Mouse (Mus musculus): ENCODE data around the gene Pald1. TPM values are rescaled to one million over a fixed set of nuclear protein-coding genes. Genes with fewer than 3 reads are reported as not detected.

The Pald1 gene
- total and polyA plus RNA-seq, 3 experiments = 2.9 to 6.4 TPM; not detected in 1

GRCm38 (mm10) chr10:61392584-61392983 lies 9.3 kb upstream of the Pald1 start:
- DNase-seq (ENCODE audit: low read depth, low spot score) = no peak
- Histone ChIP-seq H3K9ac (ENCODE audit: control insufficient read depth, low read depth, low read length, poor library complexity, severe bottlenecking) (no peak overlapping the region), H3K4me3 (ENCODE audit: control insufficient read depth in 1 of 2, insufficient read depth in 1 of 2, low read depth in 2 of 2, low read length in 2 of 2) (no peak overlapping the region), H3K27me3 (ENCODE audit: control insufficient read depth in 1 of 2, insufficient read depth in 2 of 2, low read length in 2 of 2) (no peaks in the 10 kb centered on the region; a peak in 1 of 4 replicates), H3K79me2 (ENCODE audit: control insufficient read depth, insufficient read depth, low read length, poor library complexity) (no peaks in the 10 kb centered on the region), H3K9me3 (replicated peaks; ENCODE audit: insufficient read depth, low read length) (no peaks in the 10 kb centered on the region), H3K36me3 (ENCODE audit: control insufficient read depth in 1 of 2, insufficient read depth in 2 of 2, low read length in 2 of 2) (no peaks in the 10 kb centered on the region), H3K27ac (ENCODE audit: control insufficient read depth, low read depth, low read length) (no peak overlapping the region), H3K4me1 (ENCODE audit: control insufficient read depth in 1 of 2, insufficient read depth in 2 of 2, low read length in 2 of 2) (no peaks in the 10 kb centered on the region)
- TF ChIP-seq POLR2AphosphoS2 (IDR thresholded peaks at IDR 0.05; ENCODE audit: low read length) (no peak), HCFC1 (IDR thresholded peaks at IDR 0.05; ENCODE audit: low read depth, low read length) (no peak), CHD1 (IDR thresholded peaks at IDR 0.05; ENCODE audit: low read depth, low read length) (no peak), MYB (IDR thresholded peaks at IDR 0.05; ENCODE audit: low read depth, low read length) (no peak), ZNF384 (IDR thresholded peaks at IDR 0.05; ENCODE audit: low read depth, low read length) (no peak), RAD21 (IDR thresholded peaks at IDR 0.05; ENCODE audit: low read depth, low read length) (no peak), JUND (IDR thresholded peaks at IDR 0.05; ENCODE audit: low read depth, low read length) (no peak), NRF1 (IDR thresholded peaks at IDR 0.05; ENCODE audit: insufficient read depth, low read depth, low read length, poor library complexity, severe bottlenecking) (no peak)

DNA sequence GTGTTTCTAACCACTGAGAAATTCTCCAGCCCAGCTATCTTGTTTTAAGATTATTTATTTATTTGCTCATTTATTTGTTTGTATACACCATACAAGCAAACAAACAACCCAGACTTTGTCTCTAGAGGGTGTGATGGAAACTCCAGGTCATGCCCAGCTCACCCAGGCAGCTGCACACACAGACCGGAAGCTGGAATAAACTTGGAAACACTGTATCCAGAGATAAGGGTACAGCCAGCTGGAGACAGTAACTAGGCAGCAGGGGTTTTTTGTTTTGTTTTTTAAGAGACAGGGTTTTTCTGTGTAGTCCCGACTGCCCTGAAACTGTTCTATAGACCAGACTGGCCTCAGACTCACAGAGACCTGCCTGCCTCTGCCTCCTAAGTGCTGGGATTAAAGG lies 6.8 kb upstream of the Pald1 start:
- no peaks in the 10 kb centered on the region for H3K79me2 ChIP-seq (ENCODE audit: control insufficient read depth, insufficient read depth, low read length, poor library complexity)
- H3K4me3 ChIP-seq (ENCODE audit: control insufficient read depth in 1 of 2, insufficient read depth in 1 of 2, low read depth in 2 of 2, low read length in 2 of 2) = no peak overlapping the region
- no peak for TF ChIP-seq CHD2 (IDR thresholded peaks at IDR 0.05; ENCODE audit: low read length)
- no peak overlapping the region for H3K9ac ChIP-seq (ENCODE audit: control insufficient read depth, low read depth, low read length, poor library complexity, severe bottlenecking)
- no peak overlapping the region for H3K27ac ChIP-seq (ENCODE audit: control insufficient read depth, low read depth, low read length)
- no peaks in the 10 kb centered on the region; a peak in 1 of 4 replicates for H3K27me3 ChIP-seq (ENCODE audit: control insufficient read depth in 1 of 2, insufficient read depth in 2 of 2, low read length in 2 of 2)
- no peak for DNase-seq (ENCODE audit: low read depth, low spot score)
- no peaks in the 10 kb centered on the region for H3K4me1 ChIP-seq (ENCODE audit: control insufficient read depth in 1 of 2, insufficient read depth in 2 of 2, low read length in 2 of 2)
- H3K9me3 ChIP-seq (replicated peaks; ENCODE audit: insufficient read depth, low read length) = no peaks in the 10 kb centered on the region
- no peaks in the 10 kb centered on the region for H3K36me3 ChIP-seq (ENCODE audit: control insufficient read depth in 1 of 2, insufficient read depth in 2 of 2, low read length in 2 of 2)

DNA sequence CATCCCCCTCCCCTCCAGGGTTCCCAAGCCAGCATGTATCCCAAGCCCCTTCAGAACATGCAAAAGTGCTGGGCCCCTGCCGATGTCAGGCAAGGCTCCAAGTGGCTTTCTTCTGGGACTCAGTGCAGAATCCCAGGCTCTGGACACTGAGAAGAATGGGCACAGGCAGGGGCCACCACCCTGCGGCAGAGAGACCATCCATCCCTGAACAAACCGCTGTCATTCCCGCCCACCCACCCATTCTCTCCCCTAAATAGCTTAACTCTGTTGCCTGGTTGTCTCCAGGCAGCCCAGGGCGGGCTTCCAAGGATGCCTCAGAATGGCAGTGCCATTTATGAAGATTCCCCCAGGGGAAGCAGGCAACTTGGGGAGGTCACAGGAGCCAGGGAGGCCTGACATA lies 5.7 kb upstream of the Pald1 start:
- no peaks in the 10 kb centered on the region for H3K36me3 ChIP-seq (ENCODE audit: control insufficient read depth in 1 of 2, insufficient read depth in 2 of 2, low read length in 2 of 2)
- H3K27me3 ChIP-seq (ENCODE audit: control insufficient read depth in 1 of 2, insufficient read depth in 2 of 2, low read length in 2 of 2) = no peaks in the 10 kb centered on the region; a peak in 1 of 4 replicates
- H3K27ac ChIP-seq (ENCODE audit: control insufficient read depth, low read depth, low read length) = no peak overlapping the region
- H3K79me2 ChIP-seq (ENCODE audit: control insufficient read depth, insufficient read depth, low read length, poor library complexity) = no peaks in the 10 kb centered on the region
- no peaks in the 10 kb centered on the region for H3K9me3 ChIP-seq (replicated peaks; ENCODE audit: insufficient read depth, low read length)
- TF ChIP-seq SMC3 (IDR thresholded peaks at IDR 0.05; ENCODE audit: low read depth, low read length) = no peak
- TF ChIP-seq JUND (IDR thresholded peaks at IDR 0.05; ENCODE audit: low read depth, low read length) = no peak
- TF ChIP-seq KAT2A (conservative IDR thresholded peaks at IDR 0.05; ENCODE audit: low read depth, low read length) = no peak
- no peak for TF ChIP-seq ZMIZ1 (IDR thresholded peaks at IDR 0.05; ENCODE audit: low read depth, low read length)
- TF ChIP-seq MAFK (IDR thresholded peaks at IDR 0.05; ENCODE audit: borderline replicate concordance, low read depth, low read length) = no peak
- TF ChIP-seq TCF12 (IDR thresholded peaks at IDR 0.05; ENCODE audit: low read depth, low read length) = no peak
- H3K9ac ChIP-seq (ENCODE audit: control insufficient read depth, low read depth, low read length, poor library complexity, severe bottlenecking) = no peak overlapping the region
- H3K4me3 ChIP-seq (ENCODE audit: control insufficient read depth in 1 of 2, insufficient read depth in 1 of 2, low read depth in 2 of 2, low read length in 2 of 2) = no peak overlapping the region
- no peak for DNase-seq (ENCODE audit: low read depth, low spot score)
- no peaks in the 10 kb centered on the region for H3K4me1 ChIP-seq (ENCODE audit: control insufficient read depth in 1 of 2, insufficient read depth in 2 of 2, low read length in 2 of 2)

Data from MEL (cell line).